Mouse (Mus musculus): ENCODE measurements around the gene Hlcs. TPM values are rescaled to one million over a fixed set of nuclear protein-coding genes. Genes with fewer than 3 reads are reported as not detected.

The Hlcs gene
- total RNA-seq, 2 experiments from 2014 or later: 14.8 to 16.5 TPM

- no peak for DNase-seq (ENCODE audit: low spot score in 2 of 2)
Measured at GRCm38 (mm10) chr16:94168655-94169545, 144.5 kb downstream of the Hlcs start.

GRCm38 (mm10) chr16:94164978-94165377, 148.4 kb downstream of the Hlcs start:
- no peak for DNase-seq (ENCODE audit: low spot score in 2 of 2)

- no peak for DNase-seq (ENCODE audit: low spot score in 2 of 2)
Measured at GRCm38 (mm10) chr16:94164236-94164635, 149.1 kb downstream of the Hlcs start.

DNA sequence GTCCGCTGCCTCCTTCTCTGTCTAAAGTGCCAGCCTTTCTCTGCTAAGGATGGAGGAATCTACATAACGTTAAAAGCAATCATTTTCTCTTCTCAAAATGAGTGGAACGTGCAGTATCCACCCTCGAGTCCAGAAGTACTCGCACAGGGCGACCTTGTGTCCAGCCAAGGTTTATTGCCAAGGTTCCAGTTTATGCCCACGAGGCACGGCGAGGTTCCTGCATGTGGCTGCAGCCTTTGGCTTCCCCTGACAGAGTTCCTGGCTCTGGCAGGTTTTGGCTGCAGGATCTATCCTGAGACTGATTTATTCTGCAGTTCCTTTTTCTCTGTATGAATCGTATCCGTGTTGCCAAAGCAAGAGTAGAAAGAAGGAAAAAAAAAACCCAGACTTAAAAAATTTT, 150.3 kb downstream of the Hlcs start:
- peak in 1 of 2 experiments; percentile 28 for DNase-seq (ENCODE audit: low spot score in 2 of 2)

GRCm38 (mm10) chr16:94162000-94162399, 151.4 kb downstream of the Hlcs start:
- no peak for DNase-seq (ENCODE audit: low spot score in 2 of 2)

- no peak for DNase-seq (ENCODE audit: low spot score in 2 of 2)
Measured at GRCm38 (mm10) chr16:94157819-94158218, 155.6 kb downstream of the Hlcs start.

DNA sequence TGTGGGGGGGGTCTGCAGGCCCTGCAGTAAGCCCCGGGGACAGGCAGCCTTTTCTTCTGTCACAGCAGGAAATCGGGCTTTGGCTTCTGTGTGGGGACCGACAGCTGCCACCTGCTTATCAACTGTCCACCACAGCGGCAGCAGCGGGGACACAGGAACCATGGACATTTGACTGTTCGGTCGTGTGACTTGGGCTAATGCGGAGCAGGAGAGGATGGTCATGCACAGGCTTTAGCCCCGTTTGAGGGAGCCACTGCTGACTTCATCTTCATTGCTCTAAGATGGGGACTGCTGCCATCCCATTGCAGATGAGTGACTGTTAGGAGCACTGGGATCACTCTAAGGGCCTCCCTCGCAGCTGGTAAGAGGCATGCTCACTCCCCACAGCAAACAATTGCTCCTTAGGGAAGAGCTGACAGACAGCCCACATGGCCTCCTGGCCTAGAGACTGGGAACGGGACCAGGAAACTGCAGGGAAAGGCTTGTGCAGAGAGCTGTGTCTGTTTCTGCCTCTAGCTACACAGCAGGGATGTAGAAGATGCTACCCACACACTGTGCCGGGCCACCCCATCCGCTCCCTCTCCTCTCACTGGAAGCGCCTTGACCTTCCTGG, 158.2 kb downstream of the Hlcs start:
- DNase-seq (ENCODE audit: low spot score in 2 of 2): no peak

DNA sequence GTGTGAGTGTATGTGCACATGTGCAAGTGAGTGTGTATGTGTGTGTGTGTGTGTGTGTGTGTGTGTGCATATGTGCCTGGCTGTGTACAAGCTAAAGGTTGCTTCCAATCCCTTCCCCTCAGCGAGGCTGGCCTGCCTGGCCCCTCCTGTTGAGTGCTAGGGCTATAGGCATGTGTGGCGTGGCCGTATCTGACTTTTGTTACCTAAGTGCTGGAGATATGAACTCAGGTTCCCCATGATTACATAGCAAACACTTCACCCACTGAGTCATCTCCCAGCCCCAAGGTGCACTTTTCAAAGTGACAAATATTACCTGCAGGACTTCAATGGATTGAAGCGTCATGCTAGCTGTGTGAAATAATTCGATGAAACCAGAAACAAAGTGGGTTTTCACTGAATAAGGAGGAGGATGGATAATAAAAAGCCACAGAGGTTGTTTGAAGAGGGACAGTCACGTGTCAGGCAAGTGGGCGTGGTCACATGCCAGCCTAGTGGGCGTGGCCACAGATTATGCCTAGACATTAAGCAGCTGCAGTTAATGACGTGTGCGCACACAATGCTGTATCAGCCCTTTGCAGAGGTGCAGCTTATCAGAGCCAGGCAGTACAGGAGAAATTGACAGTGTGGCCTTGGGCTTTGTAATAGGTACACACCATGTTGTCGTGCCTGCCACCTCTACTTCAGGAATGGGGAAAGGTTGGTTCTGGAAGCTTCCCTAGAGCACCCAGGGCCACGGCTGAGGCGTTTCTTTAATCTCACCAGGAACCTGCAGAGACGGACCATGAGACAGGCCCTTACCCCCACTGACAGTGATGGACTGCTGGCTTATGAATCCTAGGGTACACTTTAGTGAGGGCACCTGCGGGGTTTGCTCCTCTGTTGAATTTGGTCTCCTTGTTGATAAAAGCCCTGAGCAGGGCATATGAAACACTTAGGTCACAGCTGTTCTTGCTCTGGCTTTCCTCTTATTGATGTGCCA, 163.0 kb downstream of the Hlcs start:
- no peak for DNase-seq (ENCODE audit: low spot score in 2 of 2)

GRCm38 (mm10) chr16:94148139-94148538, 165.2 kb downstream of the Hlcs start:
- DNase-seq (ENCODE audit: low spot score in 2 of 2): no peak

DNA sequence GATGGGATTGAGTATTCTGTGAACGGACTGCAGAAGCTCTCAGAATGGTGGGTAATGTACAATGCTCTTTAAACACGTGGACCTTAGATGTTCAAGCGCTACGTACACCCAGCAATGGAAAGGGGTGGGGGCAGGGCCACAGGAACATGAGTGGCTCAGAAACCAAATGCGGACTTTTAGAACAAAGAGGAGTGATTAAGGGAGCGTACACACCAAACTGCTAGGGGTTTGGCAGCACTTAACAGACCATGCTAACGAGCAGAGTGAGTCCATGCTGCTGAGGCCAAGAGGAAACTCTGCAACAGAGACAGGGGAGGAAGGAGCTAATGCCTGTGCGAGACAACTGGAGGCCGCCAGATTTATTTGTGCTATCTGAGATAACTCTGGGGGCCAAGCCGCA, 170.0 kb downstream of the Hlcs start:
- DNase-seq (ENCODE audit: low spot score in 2 of 2): no peak

- no peak for DNase-seq (ENCODE audit: low spot score in 2 of 2)
Measured at GRCm38 (mm10) chr16:94140746-94141145, 172.6 kb downstream of the Hlcs start.

DNA sequence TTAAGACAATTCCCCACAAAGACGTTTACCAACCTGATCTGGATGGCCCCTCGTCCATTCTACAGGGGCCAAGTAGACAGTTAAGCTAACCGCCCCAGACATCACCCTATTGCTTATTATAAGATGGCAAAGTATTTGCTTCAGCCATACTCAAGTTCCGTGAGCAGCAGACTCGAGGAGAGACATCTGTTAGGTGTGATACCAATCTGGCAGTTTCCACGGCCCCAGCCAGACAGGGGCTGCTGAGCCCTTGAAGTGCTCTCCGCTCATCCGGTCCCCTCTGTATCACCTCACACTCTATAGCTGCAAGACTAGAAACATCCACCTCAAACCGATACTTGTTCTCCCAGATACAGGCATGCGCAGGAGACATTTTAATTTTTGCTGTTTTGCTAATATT, 179.2 kb downstream of the Hlcs start:
- no peak for DNase-seq (ENCODE audit: low spot score in 2 of 2)

DNA sequence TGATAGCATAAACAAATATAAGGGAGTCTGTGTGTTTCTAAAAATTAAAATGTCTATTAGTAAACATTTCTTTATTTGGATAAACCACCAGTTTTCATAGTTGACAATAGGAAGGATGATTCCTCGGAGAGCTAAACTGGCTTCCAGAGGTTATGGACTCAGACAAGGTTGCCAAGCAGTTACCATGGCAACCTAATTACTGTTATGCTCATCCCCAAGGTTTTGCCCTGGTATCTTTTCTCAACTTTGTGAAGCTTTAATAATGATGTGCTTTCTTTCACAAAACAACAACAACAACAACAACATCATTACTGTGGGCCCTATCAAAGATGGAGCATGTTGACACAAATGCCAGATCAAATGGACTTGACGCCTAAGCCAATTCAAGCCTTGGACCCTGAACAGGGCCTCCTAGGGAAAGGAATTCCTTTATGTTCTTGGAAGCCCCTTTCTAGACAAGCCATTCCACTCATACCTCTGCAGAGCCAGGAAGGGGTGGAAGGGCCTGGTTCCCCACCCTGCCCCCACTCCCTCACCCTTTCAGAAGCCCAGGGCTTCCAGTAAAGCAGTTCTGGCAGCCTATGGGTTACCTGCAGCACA, 185.0 kb downstream of the Hlcs start:
- DNase-seq (ENCODE audit: low spot score in 2 of 2): no peak

GRCm38 (mm10) chr16:94126200-94126599, 187.2 kb downstream of the Hlcs start:
- DNase-seq (ENCODE audit: low spot score in 2 of 2): no peak

GRCm38 (mm10) chr16:94125172-94125981, 188.0 kb downstream of the Hlcs start:
- no peak for DNase-seq (ENCODE audit: low spot score in 2 of 2)

DNA sequence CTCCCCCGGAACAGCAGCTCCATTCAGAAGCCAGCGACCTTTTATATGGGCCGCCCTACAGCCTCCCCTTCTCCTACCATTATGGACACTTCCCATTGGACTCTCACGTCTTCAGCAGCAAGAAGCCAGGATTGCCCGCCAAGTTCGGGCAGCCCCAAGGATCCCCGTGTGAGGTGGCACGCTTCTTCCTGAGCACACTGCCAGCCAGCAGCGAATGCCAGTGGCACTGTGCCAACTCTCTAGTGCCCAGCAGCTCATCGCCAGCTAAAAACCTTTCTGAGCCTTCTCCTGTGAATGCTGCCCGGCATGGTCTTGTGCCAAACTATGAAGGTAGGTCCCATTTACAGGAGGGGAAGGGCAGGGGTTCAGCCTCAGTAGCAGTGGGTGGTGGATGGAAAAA, 190.1 kb downstream of the Hlcs start:
- DNase-seq (ENCODE audit: low spot score in 2 of 2): peak; percentile 32 to 39

DNA sequence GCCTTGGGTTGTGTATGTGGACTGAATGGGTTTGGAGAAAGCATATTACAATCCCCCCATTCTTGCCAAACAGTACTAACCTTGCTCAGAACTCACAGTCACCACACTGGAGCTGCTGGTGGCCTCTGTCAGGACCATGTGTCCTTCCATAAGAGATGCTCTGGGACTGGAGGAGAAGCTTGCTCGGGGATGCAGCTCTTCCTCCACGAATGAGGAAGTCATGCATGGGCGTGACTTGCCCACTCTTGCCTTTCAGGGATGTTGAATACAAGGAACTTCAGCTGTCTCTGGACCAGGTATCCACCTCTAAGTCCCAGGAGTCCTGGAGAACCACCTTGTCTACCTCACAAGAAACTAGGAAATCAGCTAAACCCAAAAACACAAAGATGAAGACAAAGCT, 191.0 kb downstream of the Hlcs start:
- DNase-seq (ENCODE audit: low spot score in 2 of 2): no peak

DNA sequence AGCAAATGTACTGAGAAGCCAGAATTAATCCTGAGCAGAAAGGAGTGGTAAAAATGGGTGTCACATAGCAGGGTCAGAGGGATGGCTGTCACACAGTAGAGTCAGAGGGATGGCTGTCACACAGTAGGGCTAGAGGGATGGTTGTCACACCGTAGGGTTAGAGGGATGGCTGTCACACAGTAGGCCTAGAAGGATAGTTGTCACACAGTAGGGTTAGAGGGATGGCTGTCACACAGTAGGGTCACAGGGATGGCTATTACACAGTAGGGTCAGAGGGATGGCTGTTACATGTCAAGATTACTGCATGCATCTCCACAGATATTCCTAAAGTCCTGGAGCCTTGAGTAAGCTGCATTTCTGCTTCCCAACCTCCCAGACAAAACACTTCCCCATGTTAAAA, 195.0 kb downstream of the Hlcs start:
- DNase-seq (ENCODE audit: low spot score in 2 of 2): no peak

DNA sequence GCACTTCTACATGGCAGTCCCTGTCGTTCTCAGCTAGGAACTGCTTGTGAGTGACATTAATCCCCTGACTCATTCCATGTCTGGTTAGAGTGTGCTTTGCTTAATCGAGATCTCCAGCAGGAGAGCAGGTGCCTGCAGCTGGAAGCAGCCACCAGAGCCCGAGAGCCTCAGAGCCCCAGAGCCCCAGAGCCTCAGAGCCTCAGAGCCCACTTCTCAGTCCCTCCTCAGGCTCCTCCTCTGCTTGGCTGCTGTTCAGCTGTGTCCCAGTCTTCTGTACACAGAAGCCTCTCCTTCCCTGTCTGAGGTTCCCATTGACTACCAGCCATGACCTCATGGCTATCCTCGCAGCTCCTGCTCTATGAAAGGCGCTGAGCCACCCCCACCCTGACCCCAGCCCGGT, 196.0 kb downstream of the Hlcs start:
- DNase-seq (ENCODE audit: low spot score in 2 of 2): no peak

- no peak for DNase-seq (ENCODE audit: low spot score in 2 of 2)
Measured at GRCm38 (mm10) chr16:94114693-94115092, 198.7 kb downstream of the Hlcs start.
